ENCODE assay signal across 22 mouse cellular contexts in the genomic region with DNA sequence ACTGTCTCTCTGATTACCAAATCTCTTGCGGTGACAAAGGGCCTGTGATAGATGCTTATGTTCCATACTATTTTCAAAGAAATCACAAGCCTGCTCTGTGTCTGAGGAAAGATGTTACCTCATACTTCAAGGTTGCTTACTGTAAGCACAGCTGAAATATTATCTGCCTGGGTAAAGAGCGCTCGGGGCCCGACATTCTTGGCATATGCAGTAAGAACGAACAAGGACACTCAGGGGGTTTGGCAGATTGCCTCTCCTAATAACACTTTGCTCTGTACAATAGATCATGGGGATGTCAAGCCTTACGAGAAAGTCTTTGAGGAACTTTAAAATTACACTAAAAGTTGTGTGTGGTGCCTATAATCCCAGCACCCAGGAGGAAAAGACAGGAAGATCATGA. TPM values are rescaled to one million over a fixed set of nuclear protein-coding genes. Genes with fewer than 3 reads are reported as not detected.
DNase-seq lines count a peak whose midpoint lies in the region; ATAC-seq and TF ChIP-seq lines count a peak whose summit lies in the region.
"Had no signal": no experiment of that assay in that cellular context is flagged by ENCODE, and none has a peak within 500 bp of the region (broad histone marks: within the 10 kb centered on the region; RNA-seq: fewer than 3 reads in every experiment).

No protein-coding gene starts in this region.

- H3K4me3 ChIP-seq in embryonic facial prominence, embryonic 14.5 days (ENCODE audit: low read depth, low read length): no peak overlapping the region
- H3K4me3 ChIP-seq in embryonic facial prominence, embryonic 10.5 days: no peak overlapping the region
- no peak overlapping the region for H3K4me3 ChIP-seq in lung, embryonic 14.5 days (ENCODE audit: low read depth, low read length)
- no peak overlapping the region for H3K4me3 ChIP-seq in kidney, embryonic 15.5 days (replicated peaks)
- H3K4me3 ChIP-seq: gastrocnemius, adult 2 months; hindbrain, embryonic 13.5 days; intestine, embryonic 15.5 days; limb, embryonic 13.5 days had no signal

- ATAC-seq in embryonic facial prominence, embryonic 14.5 days (ENCODE audit: low read depth): no peak; the same call in 1 of the 2 replicates
- ATAC-seq in lung, embryonic 14.5 days (ENCODE audit: insufficient read depth): peak; percentile 13; the same call in 1 of the 2 replicates
- no peak for ATAC-seq in kidney, embryonic 15.5 days (replicated peaks; ENCODE audit: low FRiP score)
- ATAC-seq: forebrain, embryonic 16.5 days; intestine, embryonic 15.5 days had no signal

- H3K4me2 ChIP-seq in embryonic facial prominence, embryonic 14.5 days (ENCODE audit: low read depth, low read length): no peak overlapping the region
- H3K4me2 ChIP-seq in lung, embryonic 14.5 days: no peak overlapping the region
- H3K4me2 ChIP-seq in kidney, embryonic 15.5 days: no peak overlapping the region
- H3K4me2 ChIP-seq: hindbrain, embryonic 13.5 days; intestine, embryonic 15.5 days; limb, embryonic 13.5 days had no signal

- no peaks in the 10 kb centered on the region for H3K4me1 ChIP-seq in embryonic facial prominence, embryonic 14.5 days (ENCODE audit: control insufficient read depth, insufficient read depth, low read length)
- H3K4me1 ChIP-seq in embryonic facial prominence, embryonic 10.5 days: no peaks in the 10 kb centered on the region
- H3K4me1 ChIP-seq in lung, embryonic 14.5 days (ENCODE audit: insufficient read depth): no peaks in the 10 kb centered on the region
- no peaks in the 10 kb centered on the region for H3K4me1 ChIP-seq in kidney, embryonic 15.5 days
- H3K4me1 ChIP-seq: hindbrain, embryonic 13.5 days had no signal

- WGBS in embryonic facial prominence, embryonic 14.5 days: 67% methylated on average over 6 of the region's 6 CpGs
- WGBS in embryonic facial prominence, embryonic 10.5 days: 86% methylated on average over 6 of the region's 6 CpGs
- 27% methylated on average over 6 of the region's 6 CpGs for WGBS in lung, embryonic 14.5 days
- WGBS in kidney, embryonic 15.5 days: 59% methylated on average over 6 of the region's 6 CpGs

- 0 out of 2 replicates have a peak, but pooled peaks cover 5% of the 10 kb centered on the region for H3K36me3 ChIP-seq in embryonic facial prominence, embryonic 14.5 days (ENCODE audit: control insufficient read depth, insufficient read depth, low read length)
- peaks cover 23% of the 10 kb centered on the region for H3K36me3 ChIP-seq in embryonic facial prominence, embryonic 10.5 days (replicated peaks)
- H3K36me3 ChIP-seq in lung, embryonic 14.5 days (ENCODE audit: insufficient read depth): 0 out of 2 replicates have a peak, but pooled peaks cover 5% of the 10 kb centered on the region
- peaks cover 11% of the 10 kb centered on the region; the same call in 1 of the 2 replicates for H3K36me3 ChIP-seq in kidney, embryonic 15.5 days
- H3K36me3 ChIP-seq: hindbrain, embryonic 13.5 days; intestine, embryonic 15.5 days; limb, embryonic 13.5 days had no signal

- peak; percentile 64 for DNase-seq in embryonic facial prominence, embryonic 14.5 days (ENCODE audit: low spot score)
- no peak for DNase-seq in embryonic facial prominence, embryonic 10.5 days (ENCODE audit: low spot score)
- peak; percentile 27 for DNase-seq in testis, postnatal 14 days (ENCODE audit: low spot score)
- no peak for DNase-seq in testis, postnatal 10 days (ENCODE audit: low spot score)
- DNase-seq in lung, embryonic 14.5 days: peak; percentile 71
- peak; percentile 32 to 46 for DNase-seq in lung, postnatal 4 days
- DNase-seq in layer of hippocampus, postnatal 10 days (ENCODE audit: low spot score in 2 of 2): no peak
- DNase-seq: cerebellum, postnatal 14 days; embryo, embryonic 11 days; gastrocnemius, adult 2 months; heart, adult 11 months; kidney, postnatal 25 days; layer of hippocampus, adult 9-11 months; thymus, postnatal 36 days had no signal

- no peaks in the 10 kb centered on the region for H3K9me3 ChIP-seq in embryonic facial prominence, embryonic 14.5 days (ENCODE audit: control insufficient read depth, low read length)
- no peaks in the 10 kb centered on the region for H3K9me3 ChIP-seq in embryonic facial prominence, embryonic 10.5 days
- no peaks in the 10 kb centered on the region for H3K9me3 ChIP-seq in lung, embryonic 14.5 days (ENCODE audit: low read depth, low read length)
- H3K9me3 ChIP-seq in kidney, embryonic 15.5 days (replicated peaks): no peaks in the 10 kb centered on the region
- H3K9me3 ChIP-seq: hindbrain, embryonic 13.5 days; intestine, embryonic 15.5 days; limb, embryonic 13.5 days had no signal

- no peak overlapping the region for H3K9ac ChIP-seq in embryonic facial prominence, embryonic 14.5 days (ENCODE audit: low read depth, low read length)
- H3K9ac ChIP-seq in lung, embryonic 14.5 days: no peak overlapping the region
- no peak overlapping the region for H3K9ac ChIP-seq in kidney, embryonic 15.5 days
- H3K9ac ChIP-seq: hindbrain, embryonic 13.5 days; intestine, embryonic 15.5 days; limb, embryonic 13.5 days; liver, embryonic 14.5 days had no signal

- TF ChIP-seq CTCF in lung, embryonic 14.5 days (IDR thresholded peaks at IDR 0.05; ENCODE audit: low read depth): no peak

- peaks cover 2% of the 10 kb centered on the region; the same call in 1 of the 2 replicates for H3K27me3 ChIP-seq in embryonic facial prominence, embryonic 14.5 days (replicated peaks; ENCODE audit: control insufficient read depth, insufficient read depth, low read length)
- H3K27me3 ChIP-seq in embryonic facial prominence, embryonic 10.5 days (replicated peaks; ENCODE audit: low read depth, poor library complexity, severe bottlenecking): peaks cover 38% of the 10 kb centered on the region
- H3K27me3 ChIP-seq in lung, embryonic 14.5 days (ENCODE audit: insufficient read depth, low read length): no peaks in the 10 kb centered on the region
- 0 out of 2 replicates have a peak, but pooled peaks cover 9% of the 10 kb centered on the region for H3K27me3 ChIP-seq in kidney, embryonic 15.5 days
- H3K27me3 ChIP-seq: CH12.LX; hindbrain, embryonic 13.5 days; intestine, embryonic 15.5 days had no signal

- H3K27ac ChIP-seq in embryonic facial prominence, embryonic 14.5 days (replicated peaks; ENCODE audit: low read depth, low read length): no peak overlapping the region
- no peak overlapping the region for H3K27ac ChIP-seq in embryonic facial prominence, embryonic 10.5 days (replicated peaks)
- no peak overlapping the region for H3K27ac ChIP-seq in lung, embryonic 14.5 days (ENCODE audit: low read depth)
- H3K27ac ChIP-seq in kidney, embryonic 15.5 days: no peak overlapping the region
- H3K27ac ChIP-seq: gastrocnemius, adult 2 months; hindbrain, embryonic 13.5 days; intestine, embryonic 15.5 days; limb, embryonic 13.5 days; liver, embryonic 14.5 days had no signal

RNA-seq across cellular contexts. Expression of gene Tceal9, which starts 3.9 kb away (rescaled TPM):
- 553 and 556 TPM in 2 replicates for polyA plus RNA-seq in embryonic facial prominence, embryonic 14.5 days (2014; fragmentation: Nextera tagmentation; extraction: Ambion mirVana)
- 471 and 531 TPM in 2 replicates for polyA plus RNA-seq in embryonic facial prominence, embryonic 10.5 days (2016; fragmentation: Nextera tagmentation; extraction: Ambion mirVana)
- polyA plus RNA-seq in lung, embryonic 14.5 days (2014; fragmentation: Nextera tagmentation; extraction: Ambion mirVana): 592 and 639 TPM in 2 replicates
- total RNA-seq in layer of hippocampus, postnatal 10 days (2021): 10 to 100 TPM; 89.6 to 99.8 TPM
- 477 and 518 TPM in 2 replicates for polyA plus RNA-seq in kidney, embryonic 15.5 days (2015; fragmentation: Nextera tagmentation; extraction: Ambion mirVana)

RNA-seq across cellular contexts. Expression of gene Bex3, which starts 21.2 kb away (rescaled TPM):
- 391 and 421 TPM in 2 replicates for polyA plus RNA-seq in embryonic facial prominence, embryonic 14.5 days (2014; fragmentation: Nextera tagmentation; extraction: Ambion mirVana)
- 691 TPM in 2 replicates for polyA plus RNA-seq in embryonic facial prominence, embryonic 10.5 days (2016; fragmentation: Nextera tagmentation; extraction: Ambion mirVana)
- 513 and 523 TPM in 2 replicates for polyA plus RNA-seq in lung, embryonic 14.5 days (2014; fragmentation: Nextera tagmentation; extraction: Ambion mirVana)
- total RNA-seq in layer of hippocampus, postnatal 10 days (2021): 100 to 1,000 TPM; 396 to 461 TPM
- polyA plus RNA-seq in kidney, embryonic 15.5 days (2015; fragmentation: Nextera tagmentation; extraction: Ambion mirVana): 442 and 450 TPM in 2 replicates

RNA-seq across cellular contexts. Expression of gene Bex1, which starts 33.5 kb away (rescaled TPM):
- 131 and 140 TPM in 2 replicates for polyA plus RNA-seq in embryonic facial prominence, embryonic 14.5 days (2014; fragmentation: Nextera tagmentation; extraction: Ambion mirVana)
- polyA plus RNA-seq in embryonic facial prominence, embryonic 10.5 days (2016; fragmentation: Nextera tagmentation; extraction: Ambion mirVana): 135 and 145 TPM in 2 replicates
- polyA plus RNA-seq in lung, embryonic 14.5 days (2014; fragmentation: Nextera tagmentation; extraction: Ambion mirVana): 82.9 and 85.9 TPM in 2 replicates
- 100 to 1,000 TPM; 138 to 153 TPM for total RNA-seq in layer of hippocampus, postnatal 10 days (2021)
- polyA plus RNA-seq in kidney, embryonic 15.5 days (2015; fragmentation: Nextera tagmentation; extraction: Ambion mirVana): 75.9 and 81.6 TPM in 2 replicates
- total RNA-seq: CH12.LX had no signal

RNA-seq across cellular contexts. Expression of gene Tceal7, which starts 34.2 kb away (rescaled TPM):
- 271 and 420 TPM in 2 replicates for polyA plus RNA-seq in embryonic facial prominence, embryonic 14.5 days (2014; fragmentation: Nextera tagmentation; extraction: Ambion mirVana)
- polyA plus RNA-seq in embryonic facial prominence, embryonic 10.5 days (2016; fragmentation: Nextera tagmentation; extraction: Ambion mirVana): 0.58 and 0.82 TPM in 2 replicates
- polyA plus RNA-seq in lung, embryonic 14.5 days (2014; fragmentation: Nextera tagmentation; extraction: Ambion mirVana): 0.20 and 0.51 TPM in 2 replicates
- total RNA-seq in layer of hippocampus, postnatal 10 days (2021): 1 to 10 TPM; 3.2 to 3.9 TPM
- polyA plus RNA-seq in kidney, embryonic 15.5 days (2015; fragmentation: Nextera tagmentation; extraction: Ambion mirVana): 10.7 and 23.2 TPM in 2 replicates
- total RNA-seq: CH12.LX; megakaryocyte-erythroid progenitor cell, adult 5-6 weeks had no signal

RNA-seq across cellular contexts. Expression of gene Tceal5, which starts 45.1 kb away (rescaled TPM):
- polyA plus RNA-seq in embryonic facial prominence, embryonic 14.5 days (2014; fragmentation: Nextera tagmentation; extraction: Ambion mirVana): 6.6 and 7.0 TPM in 2 replicates
- 4.8 and 5.6 TPM in 2 replicates for polyA plus RNA-seq in embryonic facial prominence, embryonic 10.5 days (2016; fragmentation: Nextera tagmentation; extraction: Ambion mirVana)
- 1.1 and 1.6 TPM in 2 replicates for polyA plus RNA-seq in lung, embryonic 14.5 days (2014; fragmentation: Nextera tagmentation; extraction: Ambion mirVana)
- total RNA-seq in layer of hippocampus, postnatal 10 days (2021): 100 to 1,000 TPM; 105 to 125 TPM
- 3.4 and 3.7 TPM in 2 replicates for polyA plus RNA-seq in kidney, embryonic 15.5 days (2015; fragmentation: Nextera tagmentation; extraction: Ambion mirVana)
- total RNA-seq: megakaryocyte-erythroid progenitor cell, adult 5-6 weeks had no signal

Comparison
In these comparisons a context has a peak if more than half of its experiments do, and no peak if none do; other contexts are left out.
1. DNase-seq: peak in embryonic facial prominence, embryonic 14.5 days (single experiment), testis, postnatal 14 days (single experiment), lung, embryonic 14.5 days (single experiment) and lung, postnatal 4 days (2 of 2); none in embryonic facial prominence, embryonic 10.5 days (single experiment), testis, postnatal 10 days (single experiment) and layer of hippocampus, postnatal 10 days (0 of 2).